Mouse (Mus musculus) embryo, embryonic 9.5 days (tissue): Measurements from ENCODE around the gene Ctdspl.

Experiments used
- DNase-seq: peaks from one replicate; pipeline ENCODE4 v3.0.0-alpha.2; 2017; ENCODE audit errors: extremely low spot score

Ctdspl gene

GRCm38 (mm10) chr9:118919672-118920186 lies 6.5 kb upstream of the Ctdspl start:
- no peak for DNase-seq

DNA sequence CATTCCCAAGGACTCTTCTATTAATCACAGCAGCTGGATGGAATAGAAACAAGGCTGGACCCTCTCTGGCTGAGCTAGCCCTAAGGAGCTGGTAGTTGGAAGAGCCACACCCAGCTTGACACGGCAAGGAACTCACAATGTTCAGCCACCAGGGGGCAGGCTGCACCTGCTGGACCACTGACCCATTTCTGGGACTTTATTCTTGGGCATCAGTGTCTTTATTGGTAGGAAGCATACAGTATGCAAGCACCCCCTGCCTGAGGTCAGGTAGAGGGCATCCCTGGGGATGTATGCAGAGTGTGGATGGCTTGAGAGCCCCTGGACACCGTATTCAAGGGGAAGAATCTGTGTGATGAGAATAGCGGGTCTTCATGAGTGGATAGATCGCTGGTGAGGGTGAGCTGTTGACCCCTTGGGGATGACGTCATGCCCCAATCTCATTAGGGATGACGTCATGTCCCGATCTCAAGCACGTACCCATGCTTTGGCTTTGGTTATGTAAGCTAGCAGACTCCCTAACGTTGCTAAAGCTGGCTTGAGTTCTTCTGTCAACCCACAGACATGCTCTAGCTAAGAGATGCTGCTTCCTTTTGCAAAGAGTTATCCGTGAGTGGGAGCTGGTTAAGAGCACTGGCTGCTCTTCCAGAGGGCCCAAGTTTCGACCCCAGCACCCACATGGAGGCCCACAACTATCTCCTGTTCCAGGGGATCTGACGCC lies 5.3 kb upstream of the Ctdspl start:
- DNase-seq, result peak; percentile 80

DNA sequence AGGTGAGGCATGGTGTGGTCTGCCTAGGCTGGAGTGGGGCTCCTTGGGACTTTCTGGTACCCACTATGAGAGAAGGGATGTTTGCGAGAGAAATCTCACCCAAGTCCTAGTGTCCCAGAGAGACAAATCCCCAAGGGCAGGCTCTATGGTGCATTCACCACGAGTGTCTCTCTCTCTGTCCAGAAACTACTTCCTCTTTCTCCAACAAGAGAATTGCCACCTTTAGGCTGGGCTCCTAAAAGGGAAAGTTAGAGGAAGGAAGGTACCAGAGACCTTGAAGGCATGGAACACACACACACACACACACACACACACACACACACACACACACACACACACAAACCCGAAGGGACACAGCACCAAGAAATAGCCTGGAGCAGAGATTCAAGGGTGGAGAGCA lies 4.3 kb upstream of the Ctdspl start:
- DNase-seq, result no peak

DNA sequence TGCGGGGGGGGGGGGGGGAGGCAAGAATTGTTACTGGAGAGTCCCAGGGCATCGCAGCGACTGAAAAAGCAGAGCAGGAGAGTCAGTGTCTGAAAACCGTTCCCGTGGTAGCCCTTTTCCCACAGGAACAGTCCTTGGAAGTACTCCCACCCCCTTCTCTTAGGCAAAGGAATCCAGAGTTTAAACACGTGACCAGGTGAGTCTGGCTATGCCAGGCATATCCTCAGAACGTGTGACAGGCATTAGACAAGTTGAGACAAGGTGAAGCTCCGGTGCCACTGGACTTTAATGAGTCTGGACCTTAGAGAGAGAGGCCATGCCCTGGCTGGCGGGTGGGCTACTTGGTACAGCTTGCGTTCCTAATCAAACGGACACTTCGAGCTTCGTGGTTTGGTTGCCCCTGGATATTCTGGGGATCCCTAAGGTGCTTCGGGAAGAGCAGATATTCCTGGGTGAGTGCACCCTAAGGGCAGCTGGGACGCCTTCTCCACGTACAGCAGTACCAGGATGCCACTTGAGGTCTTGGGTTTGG lies 1.6 kb upstream of the Ctdspl start:
- peak; percentile 42 for DNase-seq

DNA sequence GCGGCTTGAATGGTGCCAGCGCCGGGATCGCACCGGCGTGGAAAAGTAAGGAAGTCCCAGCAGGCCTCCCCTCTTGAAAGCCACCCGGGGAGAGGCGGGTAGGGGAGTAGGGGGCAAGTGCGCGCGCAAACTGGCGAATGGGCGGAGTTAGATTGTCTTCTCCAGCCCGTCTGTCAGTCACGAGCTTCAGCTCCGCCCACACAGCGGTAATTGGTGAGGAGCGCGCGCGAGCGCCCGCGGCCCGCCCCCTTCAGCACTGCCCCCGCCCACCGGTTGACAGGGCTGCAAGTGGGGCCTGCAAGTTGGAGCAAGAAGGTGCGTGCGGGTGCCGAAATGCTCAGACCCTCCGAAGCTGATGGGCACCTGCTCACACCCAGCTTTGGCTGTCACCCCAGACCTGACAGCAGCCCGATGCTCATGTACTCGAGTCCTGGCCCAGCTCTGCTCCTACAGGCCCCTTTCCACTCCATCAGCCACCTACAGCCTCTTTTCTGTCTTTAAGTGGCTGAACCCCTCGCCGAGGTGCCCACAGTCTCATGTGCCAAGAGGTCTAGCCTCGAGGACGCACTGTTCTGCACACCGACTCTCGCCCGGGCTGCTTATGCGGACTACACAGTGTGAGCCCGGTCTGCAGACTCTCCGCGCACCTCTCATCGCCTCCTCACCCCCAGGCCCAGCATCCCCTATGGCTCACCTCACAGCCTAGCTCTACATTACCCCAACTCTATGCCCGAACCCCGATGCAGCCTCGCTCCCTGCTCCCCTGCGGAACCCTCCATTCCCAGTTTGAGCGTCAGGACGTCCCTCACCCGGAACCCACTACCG lies 755 bp upstream of the Ctdspl start:
- peak; percentile 97 for DNase-seq

- no peak for DNase-seq
Measured at GRCm38 (mm10) chr9:118926688-118927321, 552 bp downstream of the Ctdspl start.

DNA sequence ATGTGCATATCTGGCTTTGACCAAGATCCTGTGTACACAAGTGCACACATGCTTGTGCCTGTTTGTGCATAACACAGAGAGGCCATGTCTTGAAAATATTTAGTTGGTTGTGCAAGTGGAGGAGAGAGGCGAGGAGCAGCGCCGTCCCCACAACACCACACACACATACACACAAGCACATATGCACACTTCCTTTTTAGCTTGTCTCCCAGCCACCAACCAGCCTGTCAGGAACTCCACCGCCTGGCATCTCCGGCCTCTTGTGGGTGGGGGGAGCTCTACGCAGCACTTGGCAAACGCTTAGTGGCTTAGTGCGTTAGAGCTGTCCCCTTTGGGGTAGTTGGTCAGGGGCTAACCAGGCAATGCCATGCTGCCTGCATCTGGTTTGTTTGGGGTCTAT lies 1.2 kb downstream of the Ctdspl start:
- DNase-seq, result no peak

GRCm38 (mm10) chr9:118928007-118928406 lies 1.8 kb downstream of the Ctdspl start:
- DNase-seq, result no peak

DNA sequence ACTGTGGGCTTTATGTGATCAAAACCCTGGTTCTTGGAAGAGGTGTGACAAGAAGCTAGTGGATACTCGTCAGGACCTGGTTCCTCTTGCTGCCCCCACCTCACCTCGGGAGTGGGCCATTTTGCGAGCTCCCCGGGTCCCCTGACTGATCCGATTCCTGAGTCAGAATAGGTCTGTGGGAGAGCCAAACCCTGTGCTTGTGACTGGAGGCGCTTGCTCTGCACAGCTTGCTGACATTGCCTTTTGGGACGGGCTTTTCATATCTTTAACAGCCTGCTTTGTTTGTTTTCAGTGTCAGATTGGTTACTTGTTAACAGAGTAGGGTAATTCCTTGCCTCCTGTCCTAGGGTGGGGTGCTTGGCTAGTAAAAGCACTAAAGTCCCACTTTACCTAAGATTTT lies 2.4 kb downstream of the Ctdspl start:
- DNase-seq, result no peak

- DNase-seq, result no peak
Measured at GRCm38 (mm10) chr9:118930611-118931010, 4.4 kb downstream of the Ctdspl start.

GRCm38 (mm10) chr9:118933800-118934199 lies 7.5 kb downstream of the Ctdspl start:
- no peak for DNase-seq

- no peak for DNase-seq
Measured at GRCm38 (mm10) chr9:118934319-118934718, 8.1 kb downstream of the Ctdspl start.

- DNase-seq, result no peak
Measured at GRCm38 (mm10) chr9:118935098-118935497, 8.8 kb downstream of the Ctdspl start.

- no peak for DNase-seq
Measured at GRCm38 (mm10) chr9:118936071-118936470, 9.8 kb downstream of the Ctdspl start.

DNA sequence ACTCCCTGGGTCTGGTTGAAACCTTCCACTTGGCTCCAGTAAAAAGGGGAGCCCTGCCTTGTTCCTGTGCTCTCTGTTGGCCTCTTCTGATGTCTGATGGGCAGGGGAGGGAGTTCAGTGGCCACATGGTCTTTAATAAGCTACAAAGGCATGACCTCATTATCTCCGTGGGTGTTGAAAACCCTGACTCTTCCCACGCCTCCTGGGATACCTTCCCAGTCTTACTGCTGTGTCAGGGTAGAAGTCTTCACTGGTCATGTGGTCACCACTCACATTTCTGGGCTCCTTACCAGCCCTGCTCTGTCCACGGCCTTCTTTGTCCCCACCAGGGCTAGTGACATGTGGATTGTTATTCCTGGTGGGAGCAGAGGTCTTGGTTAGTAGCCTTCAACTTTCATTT lies 11.3 kb downstream of the Ctdspl start:
- no peak for DNase-seq

DNA sequence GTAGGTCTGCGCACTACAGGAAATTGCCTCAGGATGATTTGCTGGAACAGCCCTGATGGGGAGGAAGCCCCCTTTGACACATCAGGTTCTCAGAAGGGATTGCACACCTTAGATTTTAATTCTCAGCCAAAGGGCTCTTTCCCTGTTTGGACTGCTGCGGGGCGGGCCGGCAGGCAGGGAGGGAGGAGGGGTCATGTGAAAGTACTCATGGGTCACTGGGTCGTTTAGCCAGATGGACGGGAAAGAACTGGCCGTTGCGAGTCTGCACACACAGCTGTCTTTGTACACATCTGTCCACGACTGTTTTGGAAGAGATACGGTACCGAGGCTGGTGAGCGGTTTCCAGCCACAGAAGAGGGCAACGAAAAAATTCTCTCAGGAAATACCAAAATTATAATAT lies 13.2 kb downstream of the Ctdspl start:
- DNase-seq, result peak; percentile 65

- no peak for DNase-seq
Measured at GRCm38 (mm10) chr9:118939831-118940230, 13.6 kb downstream of the Ctdspl start.

- no peak for DNase-seq
Measured at GRCm38 (mm10) chr9:118940591-118941207, 14.4 kb downstream of the Ctdspl start.

DNA sequence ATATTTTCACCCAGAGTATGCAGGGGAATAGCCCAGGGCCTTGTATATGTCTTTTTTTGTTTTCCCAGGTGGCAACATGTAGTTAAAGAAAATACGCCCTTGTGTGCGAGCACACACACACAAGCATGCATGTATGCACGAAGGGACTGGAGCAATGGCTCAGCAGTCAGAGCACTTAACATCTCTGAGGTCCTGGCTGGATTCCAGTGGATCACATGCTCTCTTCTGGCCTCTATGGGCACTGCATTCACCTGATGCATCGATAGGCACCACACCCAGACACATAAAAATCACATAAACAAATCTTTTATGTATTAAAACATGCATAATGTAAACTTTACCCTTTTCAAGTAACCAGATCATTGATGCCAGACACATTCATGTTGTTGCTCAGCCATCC lies 15.8 kb downstream of the Ctdspl start:
- DNase-seq, result no peak

GRCm38 (mm10) chr9:118943941-118944340 lies 17.7 kb downstream of the Ctdspl start:
- DNase-seq, result no peak

DNA sequence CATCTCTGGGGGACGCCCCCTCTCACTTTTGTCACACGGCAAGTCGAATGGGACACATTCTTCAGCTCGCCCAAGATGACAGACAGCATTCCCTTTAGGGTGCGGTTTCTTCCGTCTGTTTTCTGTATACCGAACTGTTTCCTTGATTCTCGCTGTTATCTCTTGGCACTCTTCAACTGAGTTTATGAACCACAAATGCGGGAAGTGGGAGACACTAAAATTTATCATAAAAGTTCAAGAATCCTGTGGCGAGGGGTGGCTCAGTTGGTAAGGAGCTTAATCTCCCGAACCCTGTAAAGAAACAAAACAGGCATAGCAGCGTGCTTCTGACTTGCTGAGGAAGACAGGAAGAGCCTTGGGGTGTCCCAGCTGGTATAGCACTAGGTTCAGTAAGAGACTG lies 18.1 kb downstream of the Ctdspl start:
- no peak for DNase-seq

- DNase-seq, result no peak
Measured at GRCm38 (mm10) chr9:118948486-118948885, 22.2 kb downstream of the Ctdspl start.
